ENCODE assay signal across 8 mouse cellular contexts in the genomic region with DNA sequence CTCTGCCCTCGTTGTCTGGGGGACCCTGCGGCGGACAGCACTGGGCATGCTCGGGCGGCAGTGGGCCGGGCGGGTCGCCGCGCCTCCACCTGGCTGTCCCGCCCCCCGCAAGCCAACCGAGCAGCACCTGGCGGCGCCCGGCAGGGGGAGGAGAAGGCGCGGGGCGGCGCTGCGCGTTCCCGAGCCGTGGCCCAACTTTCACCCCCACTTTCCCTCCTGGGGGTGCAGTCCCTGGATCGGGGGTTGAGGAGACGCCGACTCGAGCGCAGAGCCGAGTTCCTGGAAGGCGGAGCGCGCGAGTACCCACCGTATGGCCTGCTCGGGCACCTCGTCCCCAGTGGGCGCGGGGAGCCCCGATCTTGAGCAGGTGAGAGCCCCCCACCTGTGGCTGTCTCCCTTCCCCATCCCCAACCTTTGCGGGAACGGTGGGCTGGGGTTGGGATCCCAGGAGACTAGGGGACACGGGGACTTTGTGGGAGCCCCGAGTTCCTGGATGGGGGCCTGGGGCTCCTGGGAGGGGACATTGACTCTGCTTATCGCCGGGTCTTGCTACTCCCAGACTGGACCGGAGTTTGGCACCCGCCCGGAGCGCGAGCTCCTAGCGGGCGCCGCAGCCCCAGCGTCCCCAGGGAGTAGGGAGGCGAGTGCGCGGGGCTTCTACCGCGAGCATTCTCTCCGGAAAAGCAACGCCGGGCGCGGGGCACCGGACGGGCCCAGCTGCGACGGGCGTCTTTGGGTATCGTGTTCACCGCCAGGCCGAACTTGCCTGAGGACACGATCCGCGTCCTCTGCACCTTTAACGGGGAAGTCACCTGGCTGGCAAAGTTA. TPM values are rescaled to one million over a fixed set of nuclear protein-coding genes. Genes with fewer than 3 reads are reported as not detected.
DNase-seq lines count a peak whose midpoint lies in the region; ATAC-seq and TF ChIP-seq lines count a peak whose summit lies in the region.

A gene (plus strand): TSS at position 11 of the 828 bp plus-strand sequence.

- no peak within 1 kb of the TSS for H3K27ac ChIP-seq in cortical plate, adult 2 months (ENCODE audit: insufficient read depth, low read length)
- H3K27ac ChIP-seq in liver, embryonic 14.5 days = no peak within 1 kb of the TSS
- no peak within 1 kb of the TSS for H3K27ac ChIP-seq in neural tube, embryonic 14.5 days (ENCODE audit: low read depth, low read length)

- no peak for ATAC-seq in liver, embryonic 14.5 days (ENCODE audit: insufficient read depth)
- ATAC-seq in neural tube, embryonic 14.5 days (ENCODE audit: low read depth) = peak; percentile 61; the same call in 1 of the 2 replicates
- no peak for ATAC-seq in activated CD4-positive, CD25-positive, alpha-beta regulatory T cell, adult 4 months

- H3K4me3 ChIP-seq in cortical plate, adult 2 months (ENCODE audit: insufficient read depth, low read length) = peak within 1 kb of the TSS; percentile 19
- peak within 1 kb of the TSS; percentile 40 to 51 for H3K4me3 ChIP-seq in liver, embryonic 14.5 days (ENCODE audit: insufficient read depth in 1 of 2, low read depth in 2 of 2, low read length in 2 of 2)
- H3K4me3 ChIP-seq in neural tube, embryonic 14.5 days (ENCODE audit: low read depth, low read length) = peak within 1 kb of the TSS; percentile 61

- 2% methylated on average over 74 of the region's 77 CpGs for WGBS in liver, embryonic 14.5 days (ENCODE audit: insufficient replicate concordance)
- under 1% methylated on average over 69 of the region's 77 CpGs for WGBS in neural tube, embryonic 14.5 days

- TF ChIP-seq CTCF in cortical plate, adult 2 months (IDR thresholded peaks at IDR 0.05; ENCODE audit: extremely low read depth, insufficient read depth, low read length) = no peak
- TF ChIP-seq CTCF in liver, embryonic 14.5 days (IDR thresholded peaks at IDR 0.05; ENCODE audit: low read depth) = no peak

- TF ChIP-seq POLR2A in cortical plate, adult 2 months (IDR thresholded peaks at IDR 0.05; ENCODE audit: extremely low read depth, insufficient read depth, low read length) = no peak

- H3K9me3 ChIP-seq in liver, embryonic 14.5 days (ENCODE audit: control insufficient read depth, low read length) = no peaks in the 10 kb centered on the region
- H3K9me3 ChIP-seq in neural tube, embryonic 14.5 days (ENCODE audit: control insufficient read depth, low read length) = no peaks in the 10 kb centered on the region

- peak within 1 kb of the TSS; percentile 56 for H3K4me2 ChIP-seq in liver, embryonic 14.5 days (ENCODE audit: low read depth)
- H3K4me2 ChIP-seq in neural tube, embryonic 14.5 days (ENCODE audit: low read depth, low read length) = peak within 1 kb of the TSS; percentile 100

- no peaks in the 10 kb centered on the region for H3K36me3 ChIP-seq in liver, embryonic 14.5 days (replicated peaks; ENCODE audit: control insufficient read depth, insufficient read depth, low read depth)
- H3K36me3 ChIP-seq in neural tube, embryonic 14.5 days (ENCODE audit: control insufficient read depth, insufficient read depth, low read length) = no peaks in the 10 kb centered on the region

- H3K4me1 ChIP-seq in cortical plate, adult 2 months (ENCODE audit: control insufficient read depth, insufficient read depth, low read length) = peaks cover 2% of the 10 kb centered on the region
- H3K4me1 ChIP-seq in liver, embryonic 14.5 days (replicated peaks; ENCODE audit: control insufficient read depth in 2 of 2, insufficient read depth in 2 of 2, low read length in 1 of 2) = no peaks in the 10 kb centered on the region
- peaks cover 25% of the 10 kb centered on the region for H3K4me1 ChIP-seq in neural tube, embryonic 14.5 days (ENCODE audit: control insufficient read depth, insufficient read depth, low read length)

- peak; percentile 1 to 5 for DNase-seq in heart, adult 18-20 months
- DNase-seq in heart, adult 9 months (ENCODE audit: low spot score in 2 of 2) = no peak
- DNase-seq in heart, adult 8-10 months (ENCODE audit: low spot score) = no peak
- DNase-seq in kidney, adult 8-10 months = peak; percentile 48 to 56
- DNase-seq in liver, embryonic 14.5 days (ENCODE audit: low read depth in 3 of 3, low spot score in 3 of 3) = no peak

- no peak for TF ChIP-seq EP300 in liver, embryonic 14.5 days (IDR thresholded peaks at IDR 0.05; ENCODE audit: low read depth)

- H3K9ac ChIP-seq in liver, embryonic 14.5 days (replicated peaks) = no peak within 1 kb of the TSS
- H3K9ac ChIP-seq in neural tube, embryonic 14.5 days (replicated peaks; ENCODE audit: low read depth, low read length) = peak within 1 kb of the TSS; percentile 46

- H3K27me3 ChIP-seq in liver, embryonic 14.5 days (ENCODE audit: control insufficient read depth, insufficient read depth, low read length) = peaks cover 29% of the 10 kb centered on the region
- peaks cover 20% of the 10 kb centered on the region for H3K27me3 ChIP-seq in neural tube, embryonic 14.5 days (ENCODE audit: control insufficient read depth, insufficient read depth, low read length)

RNA-seq across cellular contexts. Expression of the gene that starts here (rescaled TPM):
- 10 to 100 TPM; 67.9 to 68.1 TPM for total RNA-seq in heart, adult 18-20 months (2021)
- 187 and 188 TPM in 2 replicates for polyA plus RNA-seq in cortical plate, adult 2 months (2012; rRNA removed)
- total RNA-seq in heart, adult 8-10 months (2022) = 10 to 100 TPM; 72.9 to 84.4 (median 74.9) TPM
- 2.0 and 3.1 TPM in 2 replicates for polyA plus RNA-seq in liver, embryonic 14.5 days (2012; rRNA removed)
- 5.3 and 5.7 TPM in 2 replicates for polyA plus RNA-seq in liver, embryonic 14.5 days (2014; fragmentation: Nextera tagmentation; extraction: Ambion mirVana)
- polyA plus RNA-seq in neural tube, embryonic 14.5 days (2014; fragmentation: Nextera tagmentation; extraction: Ambion mirVana) = 183 and 198 TPM in 2 replicates
- 1 to 10 TPM in 1 of 2 experiments, under 1 TPM in 1; 0.05 to 1.3 TPM for polyA plus RNA-seq in activated CD4-positive, CD25-positive, alpha-beta regulatory T cell, adult 4 months (2017; shearing (Covaris generic))

Comparison
In these comparisons a context has a peak if more than half of its experiments do, and no peak if none do; other contexts are left out.
1. RNA of the gene that starts here (polyA plus RNA-seq): 183 to 198 TPM in neural tube, embryonic 14.5 days and 187 to 188 TPM in cortical plate, adult 2 months; 2.0 to 5.7 TPM in liver, embryonic 14.5 days and 0.05 to 1.3 TPM in activated CD4-positive, CD25-positive, alpha-beta regulatory T cell, adult 4 months; every median in the first group is over 10 times any median in the second.
2. DNase-seq: peak in heart, adult 18-20 months (2 of 2) and kidney, adult 8-10 months (2 of 2); none in heart, adult 9 months (0 of 2), heart, adult 8-10 months (single experiment) and liver, embryonic 14.5 days (0 of 3).
3. Peak in every context shown above with its lines, with median percentiles within 50 percentile points of each other: H3K4me3 ChIP-seq.